Mouse (Mus musculus): ENCODE measurements at regions not wholly inside any gene's neighbourhood (a gene's known extent, or its start where the extent isn't known, plus 50 kb on each side); places are given as distances from the start of the nearest gene placed in this dataset.

- no peaks in the 10 kb centered on the region for H3K27me3 ChIP-seq (ENCODE audit: control insufficient read depth, insufficient read depth, low read length)
- H3K4me1 ChIP-seq (ENCODE audit: control insufficient read depth, insufficient read depth, low read length), result no peaks in the 10 kb centered on the region
- WGBS, result 36% methylated on average over 2 of the region's 2 CpGs
- H3K27ac ChIP-seq (replicated peaks; ENCODE audit: low read depth, low read length), result no peak overlapping the region
- no peak for DNase-seq (ENCODE audit: low spot score)
- no peak overlapping the region for H3K4me2 ChIP-seq (ENCODE audit: low read depth, severe bottlenecking)
- no peak overlapping the region for H3K9ac ChIP-seq (ENCODE audit: low read length)
- H3K36me3 ChIP-seq (ENCODE audit: control insufficient read depth, insufficient read depth, low read length), result no peaks in the 10 kb centered on the region
- peaks cover 4% of the 10 kb centered on the region; the same call in 1 of the 2 replicates for H3K9me3 ChIP-seq (ENCODE audit: control insufficient read depth, low read length)
- H3K4me3 ChIP-seq (ENCODE audit: low read depth, low read length), result no peak overlapping the region
- ATAC-seq (ENCODE audit: insufficient number of reproducible peaks, low FRiP score, low TSS enrichment, low read depth), result no peak
Observed at GRCm38 (mm10) chr3:131755537-131755936, 191.0 kb downstream of the Papss1 start.

GRCm38 (mm10) chr3:131756126-131756525 lies 191.6 kb downstream of the Papss1 start:
- H3K4me2 ChIP-seq (ENCODE audit: low read depth, severe bottlenecking), result no peak overlapping the region
- H3K27ac ChIP-seq (replicated peaks; ENCODE audit: low read depth, low read length), result no peak overlapping the region
- H3K9me3 ChIP-seq (ENCODE audit: control insufficient read depth, low read length), result peaks cover 4% of the 10 kb centered on the region; the same call in 1 of the 2 replicates
- DNase-seq (ENCODE audit: low spot score) (no peak), ATAC-seq (ENCODE audit: insufficient number of reproducible peaks, low FRiP score, low TSS enrichment, low read depth) (no peak)
- H3K4me1 ChIP-seq (ENCODE audit: control insufficient read depth, insufficient read depth, low read length), result no peaks in the 10 kb centered on the region
- H3K9ac ChIP-seq (ENCODE audit: low read length), result no peak overlapping the region
- H3K27me3 ChIP-seq (ENCODE audit: control insufficient read depth, insufficient read depth, low read length), result no peaks in the 10 kb centered on the region
- no peaks in the 10 kb centered on the region for H3K36me3 ChIP-seq (ENCODE audit: control insufficient read depth, insufficient read depth, low read length)
- H3K4me3 ChIP-seq (ENCODE audit: low read depth, low read length), result no peak overlapping the region
- WGBS, result 70% methylated on average over 5 of the region's 5 CpGs

- no peak overlapping the region for H3K4me2 ChIP-seq (ENCODE audit: low read depth, severe bottlenecking)
- H3K27ac ChIP-seq (replicated peaks; ENCODE audit: low read depth, low read length), result no peak overlapping the region
- 60% methylated on average over 1 of the region's 1 CpGs for WGBS
- no peak for ATAC-seq (ENCODE audit: insufficient number of reproducible peaks, low FRiP score, low TSS enrichment, low read depth)
- H3K9me3 ChIP-seq (ENCODE audit: control insufficient read depth, low read length), result no peaks in the 10 kb centered on the region
- DNase-seq (ENCODE audit: low spot score), result no peak
- H3K36me3 ChIP-seq (ENCODE audit: control insufficient read depth, insufficient read depth, low read length), result no peaks in the 10 kb centered on the region
- H3K4me3 ChIP-seq (ENCODE audit: low read depth, low read length), result no peak overlapping the region
- no peak overlapping the region for H3K9ac ChIP-seq (ENCODE audit: low read length)
- no peaks in the 10 kb centered on the region for H3K27me3 ChIP-seq (ENCODE audit: control insufficient read depth, insufficient read depth, low read length)
- H3K4me1 ChIP-seq (ENCODE audit: control insufficient read depth, insufficient read depth, low read length), result no peaks in the 10 kb centered on the region
Observed at GRCm38 (mm10) chr3:131769976-131770375, 205.4 kb downstream of the Papss1 start.

GRCm38 (mm10) chr3:131770486-131770885 lies 205.9 kb downstream of the Papss1 start:
- H3K9me3 ChIP-seq (ENCODE audit: control insufficient read depth, low read length), result no peaks in the 10 kb centered on the region
- no peak overlapping the region for H3K9ac ChIP-seq (ENCODE audit: low read length)
- H3K4me1 ChIP-seq (ENCODE audit: control insufficient read depth, insufficient read depth, low read length), result no peaks in the 10 kb centered on the region
- no peaks in the 10 kb centered on the region for H3K27me3 ChIP-seq (ENCODE audit: control insufficient read depth, insufficient read depth, low read length)
- no peak overlapping the region for H3K27ac ChIP-seq (replicated peaks; ENCODE audit: low read depth, low read length)
- 90% methylated on average over 1 of the region's 1 CpGs for WGBS
- H3K4me2 ChIP-seq (ENCODE audit: low read depth, severe bottlenecking), result no peak overlapping the region
- no peak for ATAC-seq (ENCODE audit: insufficient number of reproducible peaks, low FRiP score, low TSS enrichment, low read depth)
- no peak overlapping the region for H3K4me3 ChIP-seq (ENCODE audit: low read depth, low read length)
- no peak for DNase-seq (ENCODE audit: low spot score)
- no peaks in the 10 kb centered on the region for H3K36me3 ChIP-seq (ENCODE audit: control insufficient read depth, insufficient read depth, low read length)

- 48% methylated on average over 4 of the region's 4 CpGs for WGBS
- Histone ChIP-seq H3K27ac (replicated peaks; ENCODE audit: low read depth, low read length) (no peak overlapping the region), H3K36me3 (ENCODE audit: control insufficient read depth, insufficient read depth, low read length) (no peaks in the 10 kb centered on the region), H3K4me2 (ENCODE audit: low read depth, severe bottlenecking) (no peak overlapping the region), H3K4me1 (ENCODE audit: control insufficient read depth, insufficient read depth, low read length) (no peaks in the 10 kb centered on the region), H3K9me3 (ENCODE audit: control insufficient read depth, low read length) (no peaks in the 10 kb centered on the region), H3K4me3 (ENCODE audit: low read depth, low read length) (no peak overlapping the region), H3K9ac (ENCODE audit: low read length) (no peak overlapping the region), H3K27me3 (ENCODE audit: control insufficient read depth, insufficient read depth, low read length) (no peaks in the 10 kb centered on the region)
- ATAC-seq (ENCODE audit: insufficient number of reproducible peaks, low FRiP score, low TSS enrichment, low read depth), result no peak
- no peak for DNase-seq (ENCODE audit: low spot score)
Observed at GRCm38 (mm10) chr3:131771863-131772546, 207.4 kb downstream of the Papss1 start.

GRCm38 (mm10) chr3:131772593-131772992 lies 208.0 kb downstream of the Papss1 start:
- H3K9me3 ChIP-seq (ENCODE audit: control insufficient read depth, low read length), result no peaks in the 10 kb centered on the region
- WGBS, result 78% methylated on average over 5 of the region's 5 CpGs
- no peaks in the 10 kb centered on the region for H3K27me3 ChIP-seq (ENCODE audit: control insufficient read depth, insufficient read depth, low read length)
- no peak overlapping the region for H3K9ac ChIP-seq (ENCODE audit: low read length)
- no peak overlapping the region for H3K4me3 ChIP-seq (ENCODE audit: low read depth, low read length)
- no peak for DNase-seq (ENCODE audit: low spot score)
- H3K27ac ChIP-seq (replicated peaks; ENCODE audit: low read depth, low read length), result no peak overlapping the region
- no peaks in the 10 kb centered on the region for H3K4me1 ChIP-seq (ENCODE audit: control insufficient read depth, insufficient read depth, low read length)
- H3K4me2 ChIP-seq (ENCODE audit: low read depth, severe bottlenecking), result no peak overlapping the region
- no peaks in the 10 kb centered on the region for H3K36me3 ChIP-seq (ENCODE audit: control insufficient read depth, insufficient read depth, low read length)
- no peak for ATAC-seq (ENCODE audit: insufficient number of reproducible peaks, low FRiP score, low TSS enrichment, low read depth)

GRCm38 (mm10) chr3:131775431-131775830 lies 210.9 kb downstream of the Papss1 start:
- no peaks in the 10 kb centered on the region for H3K27me3 ChIP-seq (ENCODE audit: control insufficient read depth, insufficient read depth, low read length)
- H3K4me3 ChIP-seq (ENCODE audit: low read depth, low read length), result no peak overlapping the region
- DNase-seq (ENCODE audit: low spot score) (no peak), ATAC-seq (ENCODE audit: insufficient number of reproducible peaks, low FRiP score, low TSS enrichment, low read depth) (no peak)
- H3K9ac ChIP-seq (ENCODE audit: low read length), result no peak overlapping the region
- no peak overlapping the region for H3K27ac ChIP-seq (replicated peaks; ENCODE audit: low read depth, low read length)
- H3K36me3 ChIP-seq (ENCODE audit: control insufficient read depth, insufficient read depth, low read length), result no peaks in the 10 kb centered on the region
- H3K9me3 ChIP-seq (ENCODE audit: control insufficient read depth, low read length), result no peaks in the 10 kb centered on the region
- H3K4me1 ChIP-seq (ENCODE audit: control insufficient read depth, insufficient read depth, low read length), result no peaks in the 10 kb centered on the region
- H3K4me2 ChIP-seq (ENCODE audit: low read depth, severe bottlenecking), result no peak overlapping the region
- 69% methylated on average over 4 of the region's 4 CpGs for WGBS

GRCm38 (mm10) chr3:131776650-131777049 lies 212.1 kb downstream of the Papss1 start:
- Histone ChIP-seq H3K27ac (replicated peaks; ENCODE audit: low read depth, low read length) (no peak overlapping the region), H3K4me2 (ENCODE audit: low read depth, severe bottlenecking) (no peak overlapping the region), H3K27me3 (ENCODE audit: control insufficient read depth, insufficient read depth, low read length) (no peaks in the 10 kb centered on the region), H3K36me3 (ENCODE audit: control insufficient read depth, insufficient read depth, low read length) (no peaks in the 10 kb centered on the region), H3K4me1 (ENCODE audit: control insufficient read depth, insufficient read depth, low read length) (no peaks in the 10 kb centered on the region), H3K9me3 (ENCODE audit: control insufficient read depth, low read length) (no peaks in the 10 kb centered on the region), H3K4me3 (ENCODE audit: low read depth, low read length) (no peak overlapping the region), H3K9ac (ENCODE audit: low read length) (no peak overlapping the region)
- no peak for DNase-seq (ENCODE audit: low spot score)
- 90% methylated on average over 2 of the region's 2 CpGs for WGBS
- ATAC-seq (ENCODE audit: insufficient number of reproducible peaks, low FRiP score, low TSS enrichment, low read depth), result no peak

GRCm38 (mm10) chr3:131779803-131780202 lies 215.2 kb downstream of the Papss1 start:
- H3K9ac ChIP-seq (ENCODE audit: low read length), result no peak overlapping the region
- WGBS, result 29% methylated on average over 7 of the region's 7 CpGs
- no peaks in the 10 kb centered on the region for H3K4me1 ChIP-seq (ENCODE audit: control insufficient read depth, insufficient read depth, low read length)

More at GRCm38 (mm10) chr3:131779803-131780202, 215.2 kb downstream of the Papss1 start:
- no peaks in the 10 kb centered on the region for H3K27me3 ChIP-seq (ENCODE audit: control insufficient read depth, insufficient read depth, low read length)
- DNase-seq (ENCODE audit: low spot score) (no peak), ATAC-seq (ENCODE audit: insufficient number of reproducible peaks, low FRiP score, low TSS enrichment, low read depth) (no peak)
- H3K27ac ChIP-seq (replicated peaks; ENCODE audit: low read depth, low read length), result no peak overlapping the region
- H3K9me3 ChIP-seq (ENCODE audit: control insufficient read depth, low read length), result no peaks in the 10 kb centered on the region
- H3K4me2 ChIP-seq (ENCODE audit: low read depth, severe bottlenecking), result no peak overlapping the region
- no peaks in the 10 kb centered on the region for H3K36me3 ChIP-seq (ENCODE audit: control insufficient read depth, insufficient read depth, low read length)
- no peak overlapping the region for H3K4me3 ChIP-seq (ENCODE audit: low read depth, low read length)
